Mouse (Mus musculus): ENCODE data around the gene Mpp5. TPM values are rescaled to one million over a fixed set of nuclear protein-coding genes. Genes with fewer than 3 reads are reported as not detected.

The Mpp5 gene
- polyA plus RNA-seq, 1 experiment from 2014 or later, result 14.8 TPM

- Histone ChIP-seq H3K4me2 (no peak overlapping the region), H3K36me3 (replicated peaks) (no peaks in the 10 kb centered on the region), H3K4me1 (0 out of 2 replicates have a peak, but pooled peaks cover 10% of the 10 kb centered on the region), H3K4me3 (no peak overlapping the region), H3K9ac (no peak overlapping the region), H3K27me3 (replicated peaks) (no peaks in the 10 kb centered on the region), H3K9me3 (no peaks in the 10 kb centered on the region), H3K27ac (no peak overlapping the region)
- 4% methylated on average over 2 of the region's 2 CpGs for WGBS
- no peak for ATAC-seq (replicated peaks)
Observed at GRCm38 (mm10) chr12:78777916-78778315, 29.2 kb downstream of the Mpp5 start.

GRCm38 (mm10) chr12:78778423-78779067 lies 29.8 kb downstream of the Mpp5 start:
- H3K9me3 ChIP-seq, result no peaks in the 10 kb centered on the region
- H3K9ac ChIP-seq, result no peak overlapping the region
- H3K27me3 ChIP-seq (replicated peaks), result no peaks in the 10 kb centered on the region
- H3K36me3 ChIP-seq (replicated peaks), result no peaks in the 10 kb centered on the region
- 0 out of 2 replicates have a peak, but pooled peaks cover 10% of the 10 kb centered on the region for H3K4me1 ChIP-seq
- no peak overlapping the region for H3K27ac ChIP-seq
- 45% methylated on average over 4 of the region's 4 CpGs for WGBS
- no peak overlapping the region for H3K4me2 ChIP-seq
- no peak overlapping the region for H3K4me3 ChIP-seq
- no peak for ATAC-seq (replicated peaks)

GRCm38 (mm10) chr12:78788266-78788873 lies 39.7 kb downstream of the Mpp5 start:
- Histone ChIP-seq H3K9ac (no peak overlapping the region), H3K27me3 (replicated peaks) (no peaks in the 10 kb centered on the region), H3K36me3 (replicated peaks) (no peaks in the 10 kb centered on the region), H3K9me3 (no peaks in the 10 kb centered on the region), H3K4me1 (0 out of 2 replicates have a peak, but pooled peaks cover 4% of the 10 kb centered on the region), H3K4me2 (no peak overlapping the region), H3K4me3 (no peak overlapping the region), H3K27ac (no peak overlapping the region)
- ATAC-seq (replicated peaks), result no peak
- WGBS, result 49% methylated on average over 3 of the region's 3 CpGs

- WGBS, result 89% methylated on average over 2 of the region's 2 CpGs
- Histone ChIP-seq H3K27me3 (replicated peaks) (no peaks in the 10 kb centered on the region), H3K9ac (no peak overlapping the region), H3K36me3 (replicated peaks) (no peaks in the 10 kb centered on the region), H3K9me3 (no peaks in the 10 kb centered on the region), H3K27ac (no peak overlapping the region), H3K4me2 (no peak overlapping the region), H3K4me1 (0 out of 2 replicates have a peak, but pooled peaks cover 7% of the 10 kb centered on the region), H3K4me3 (no peak overlapping the region)
- ATAC-seq (replicated peaks), result no peak
Observed at GRCm38 (mm10) chr12:78790791-78791190, 42.1 kb downstream of the Mpp5 start.

GRCm38 (mm10) chr12:78794236-78794635 lies 45.5 kb downstream of the Mpp5 start:
- Histone ChIP-seq H3K4me2 (no peak overlapping the region), H3K27ac (no peak overlapping the region), H3K27me3 (replicated peaks) (no peaks in the 10 kb centered on the region), H3K36me3 (replicated peaks) (no peaks in the 10 kb centered on the region), H3K4me1 (0 out of 2 replicates have a peak, but pooled peaks cover 2% of the 10 kb centered on the region), H3K4me3 (no peak overlapping the region), H3K9ac (no peak overlapping the region), H3K9me3 (no peaks in the 10 kb centered on the region)
- 10% methylated on average over 1 of the region's 1 CpGs for WGBS
- no peak for ATAC-seq (replicated peaks)

- WGBS, result 84% methylated on average over 3 of the region's 3 CpGs
- no peak for ATAC-seq (replicated peaks)
- no peak overlapping the region for H3K9ac ChIP-seq
- H3K27me3 ChIP-seq (replicated peaks), result no peaks in the 10 kb centered on the region
- no peaks in the 10 kb centered on the region for H3K9me3 ChIP-seq
- H3K4me1 ChIP-seq, result no peaks in the 10 kb centered on the region
- no peak overlapping the region for H3K27ac ChIP-seq
- H3K4me3 ChIP-seq, result no peak overlapping the region
- no peak overlapping the region for H3K4me2 ChIP-seq
- H3K36me3 ChIP-seq (replicated peaks), result no peaks in the 10 kb centered on the region
Observed at GRCm38 (mm10) chr12:78800036-78800435, 51.3 kb downstream of the Mpp5 start.

GRCm38 (mm10) chr12:78801836-78802235 lies 53.1 kb downstream of the Mpp5 start:
- no peak overlapping the region for H3K27ac ChIP-seq
- ATAC-seq (replicated peaks), result no peak
- H3K9ac ChIP-seq, result no peak overlapping the region
- no peaks in the 10 kb centered on the region for H3K36me3 ChIP-seq (replicated peaks)
- H3K9me3 ChIP-seq, result no peaks in the 10 kb centered on the region
- H3K4me3 ChIP-seq, result no peak overlapping the region
- H3K4me1 ChIP-seq, result no peaks in the 10 kb centered on the region
- H3K4me2 ChIP-seq, result no peak overlapping the region
- H3K27me3 ChIP-seq (replicated peaks), result no peaks in the 10 kb centered on the region

- no peaks in the 10 kb centered on the region for H3K9me3 ChIP-seq
- no peak overlapping the region for H3K27ac ChIP-seq
- H3K27me3 ChIP-seq (replicated peaks), result no peaks in the 10 kb centered on the region
- no peak for ATAC-seq (replicated peaks)
- no peaks in the 10 kb centered on the region for H3K4me1 ChIP-seq
- H3K36me3 ChIP-seq (replicated peaks), result no peaks in the 10 kb centered on the region
- H3K9ac ChIP-seq, result no peak overlapping the region
- H3K4me3 ChIP-seq, result no peak overlapping the region
- H3K4me2 ChIP-seq, result no peak overlapping the region
Observed at GRCm38 (mm10) chr12:78814437-78814836, 65.7 kb downstream of the Mpp5 start.

- Histone ChIP-seq H3K27ac (no peak overlapping the region), H3K4me3 (no peak overlapping the region), H3K9me3 (no peaks in the 10 kb centered on the region), H3K9ac (no peak overlapping the region), H3K4me2 (no peak overlapping the region), H3K27me3 (replicated peaks) (no peaks in the 10 kb centered on the region), H3K36me3 (replicated peaks) (peaks cover 12% of the 10 kb centered on the region; the same call in 1 of the 2 replicates), H3K4me1 (no peaks in the 10 kb centered on the region)
- WGBS, result 96% methylated on average over 2 of the region's 2 CpGs
- ATAC-seq (replicated peaks), result no peak
Observed at GRCm38 (mm10) chr12:78834496-78834895, 85.8 kb downstream of the Mpp5 start.

GRCm38 (mm10) chr12:78839906-78840305 lies 91.2 kb downstream of the Mpp5 start:
- Histone ChIP-seq H3K27me3 (replicated peaks) (no peaks in the 10 kb centered on the region), H3K9ac (no peak overlapping the region), H3K9me3 (no peaks in the 10 kb centered on the region), H3K4me2 (no peak overlapping the region), H3K36me3 (replicated peaks) (peaks cover 35% of the 10 kb centered on the region), H3K27ac (no peak overlapping the region), H3K4me1 (no peaks in the 10 kb centered on the region), H3K4me3 (no peak overlapping the region)
- 90% methylated on average over 4 of the region's 4 CpGs for WGBS
- ATAC-seq (replicated peaks), result no peak

GRCm38 (mm10) chr12:78842429-78842828 lies 93.7 kb downstream of the Mpp5 start:
- no peaks in the 10 kb centered on the region for H3K27me3 ChIP-seq (replicated peaks)
- H3K9ac ChIP-seq, result no peak overlapping the region
- 96% methylated on average over 1 of the region's 1 CpGs for WGBS
- ATAC-seq (replicated peaks), result no peak
- no peak overlapping the region for H3K27ac ChIP-seq
- no peaks in the 10 kb centered on the region for H3K9me3 ChIP-seq
- H3K4me2 ChIP-seq, result no peak overlapping the region
- H3K36me3 ChIP-seq (replicated peaks), result peaks cover 31% of the 10 kb centered on the region
- no peaks in the 10 kb centered on the region for H3K4me1 ChIP-seq
- H3K4me3 ChIP-seq, result no peak overlapping the region

GRCm38 (mm10) chr12:78848246-78848645 lies 99.5 kb downstream of the Mpp5 start:
- Histone ChIP-seq H3K4me3 (no peak overlapping the region), H3K27me3 (replicated peaks) (no peaks in the 10 kb centered on the region), H3K27ac (no peak overlapping the region), H3K4me1 (no peaks in the 10 kb centered on the region), H3K4me2 (no peak overlapping the region), H3K9me3 (no peaks in the 10 kb centered on the region), H3K9ac (no peak overlapping the region), H3K36me3 (replicated peaks) (peaks cover 32% of the 10 kb centered on the region)
- no peak for ATAC-seq (replicated peaks)
- 94% methylated on average over 4 of the region's 4 CpGs for WGBS

GRCm38 (mm10) chr12:78860921-78861495 lies 112.3 kb downstream of the Mpp5 start:
- Histone ChIP-seq H3K36me3 (replicated peaks) (peaks cover 6% of the 10 kb centered on the region; the same call in 1 of the 2 replicates), H3K27me3 (replicated peaks) (no peaks in the 10 kb centered on the region), H3K9me3 (no peaks in the 10 kb centered on the region), H3K9ac (peak overlapping the region; percentile 62), H3K4me3 (peak overlapping the region; percentile 95), H3K4me2 (peak overlapping the region; percentile 93), H3K27ac (peak overlapping the region; percentile 77), H3K4me1 (peaks cover 36% of the 10 kb centered on the region)
- under 1% methylated on average over 30 of the region's 30 CpGs for WGBS
- peak; percentile 63 for ATAC-seq (replicated peaks)
